Mouse (Mus musculus) MEL (cell line): ENCODE measurements around the gene Olfr372.
"Not testable (repeated sequence)": the region's sequence is repeated elsewhere in the genome, so short reads cannot be mapped to it uniquely, and the experiment has no call there.

Source experiments
- CTCF ChIP-seq, 3 experiments: IDR thresholded peaks in 2 of 3; conservative IDR thresholded peaks in 1 of 3; 2 replicates each; pipeline ENCODE4 v1.5.1; 2011 to 2012; ENCODE audit warnings: low read length in 3 of 3, low read depth in 2 of 3, mild to moderate bottlenecking in 2 of 3, improper control_type of control experiment in 1 of 3, inconsistent platforms in 1 of 3, mixed read lengths in 1 of 3, moderate library complexity in 1 of 3; ENCODE audit not compliant: control insufficient read depth in 1 of 3, insufficient read depth in 1 of 3, poor library complexity in 1 of 3, severe bottlenecking in 1 of 3
- E2F4 ChIP-seq: IDR thresholded peaks from 2 replicates; pipeline ENCODE4 v1.6.1; 2011; ENCODE audit warnings: low read depth, low read length, improper control_type of control experiment, borderline replicate concordance
- MYB ChIP-seq: IDR thresholded peaks from 2 replicates; pipeline ENCODE4 v1.6.1; 2011; ENCODE audit warnings: mild to moderate bottlenecking, low read depth, low read length, improper control_type of control experiment
- POLR2A ChIP-seq, 2 experiments: IDR thresholded peaks; 2 replicates each; pipeline ENCODE4 v1.6.1; 2011 to 2012; ENCODE audit warnings: low read length in 2 of 2, mild to moderate bottlenecking in 2 of 2, control low read depth in 1 of 2, improper control_type of control experiment in 1 of 2, low read depth in 1 of 2, moderate library complexity in 1 of 2; ENCODE audit not compliant: control insufficient read depth in 1 of 2, insufficient read depth in 1 of 2, poor library complexity in 1 of 2
- ZKSCAN1 ChIP-seq: IDR thresholded peaks from 2 replicates; pipeline ENCODE4 v1.6.1; 2012; ENCODE audit warnings: low read depth, mild to moderate bottlenecking, inconsistent platforms, low read length, improper control_type of control experiment, moderate library complexity

- TF ChIP-seq CTCF (IDR thresholded peaks at IDR 0.05 in 2 of 3, conservative IDR thresholded peaks at IDR 0.05 in 1 of 3; ENCODE audit: control insufficient read depth in 1 of 3, insufficient read depth in 1 of 3, low read depth in 2 of 3, low read length in 3 of 3, poor library complexity in 1 of 3, severe bottlenecking in 1 of 3); ZKSCAN1; E2F4; POLR2A (IDR thresholded peaks at IDR 0.05; ENCODE audit: control insufficient read depth in 1 of 2, insufficient read depth in 1 of 2, low read depth in 1 of 2, low read length in 2 of 2, poor library complexity in 1 of 2); MYB: not testable (repeated sequence)
Measured at GRCm38 (mm10) chr8:72066819-72067399, 25.9 kb downstream of the Olfr372 start.
